Mouse (Mus musculus) CD4-positive, CD25-positive, alpha-beta regulatory T cell, adult 9 weeks (primary cell): ENCODE data around the gene Mrpl46. TPM values are rescaled to one million over a fixed set of nuclear protein-coding genes. Genes with fewer than 3 reads are reported as not detected.

Experiments used
- polyA plus RNA-seq: library from polyadenylated mRNA; unstranded; fragments of 100-300 nt; shearing (Covaris generic); gene quantifications from one replicate; pipeline ENCODE4 v1.2.1, GENCODE M21; 2017

Gene Mrpl46
- polyA plus RNA-seq = 69.2 TPM

GRCm38 (mm10) chr7:78782639-78783581 is at the start of gene Mrpl46, which contains the start of gene Mrps11:
Gene Mrpl46 (minus strand): TSS chr7:78783531.
Gene Mrps11 (plus strand): TSS chr7:78783119.

GRCm38 (mm10) chr7:78737614-78738210 is 45.6 kb downstream of the Mrpl46 start, which contains the start of gene Ntrk3:
Gene Ntrk3 (minus strand): TSS chr7:78738012.

Other genes with a start within 250 kb of the Mrpl46 start
- 20.3 TPM for gene Ntrk3, start 45.5 kb downstream of the Mrpl46 start, polyA plus RNA-seq
- gene Mrps11, start 412 bp downstream of the Mrpl46 start, polyA plus RNA-seq = 62.0 TPM
- gene Det1, start 63.7 kb upstream of the Mrpl46 start, polyA plus RNA-seq = 33.2 TPM
- gene Aen, start 112.3 kb upstream of the Mrpl46 start, polyA plus RNA-seq = 50.1 TPM
- gene Isg20, start 129.9 kb upstream of the Mrpl46 start, polyA plus RNA-seq = 117 TPM